Mouse (Mus musculus) layer of hippocampus, adult 2 months (tissue): Measurements from ENCODE around the gene Tkt. TPM values are rescaled to one million over a fixed set of nuclear protein-coding genes. Genes with fewer than 3 reads are reported as not detected.

ENCODE experiments used
- DNase-seq, 2 experiments: peaks; one replicate each; pipeline ENCODE4 v3.0.0; 2022; ENCODE audit warnings: low spot score in 2 of 2
- H3K27ac ChIP-seq: fragments of 200-600 bp; 2 replicates; pipeline ENCODE4 v1.8.1; 2022
- H3K4me3 ChIP-seq: fragments of 200-600 bp; 2 replicates; pipeline ENCODE4 v1.8.1; 2022; ENCODE audit warnings: mild to moderate bottlenecking
- CTCF ChIP-seq: fragments of 200-600 bp; conservative IDR thresholded peaks from 2 replicates; pipeline ENCODE4 v1.8.1; 2022; ENCODE audit warnings: antibody characterized with exemption, mild to moderate bottlenecking, moderate library complexity
- total RNA-seq, 2 experiments: library from RNA; stranded (reverse); gene quantifications; 2 replicates each; pipeline ENCODE4 v1.2.3; 2021

Gene Tkt
- total RNA-seq, 2 experiments from 2014 or later, result 162 to 164 TPM

GRCm38 (mm10) chr14:30595576-30596313 is 47.6 kb downstream of the Tkt start:
- no peak overlapping the region for H3K27ac ChIP-seq
- no peak for TF ChIP-seq CTCF
- H3K4me3 ChIP-seq, result no peak overlapping the region
- no peak for DNase-seq

- H3K4me3 ChIP-seq, result no peak overlapping the region
- TF ChIP-seq CTCF, result no peak
- DNase-seq, result no peak
- no peak overlapping the region for H3K27ac ChIP-seq
Observed at GRCm38 (mm10) chr14:30596407-30596806, 48.2 kb downstream of the Tkt start.

- DNase-seq, result no peak
- no peak for TF ChIP-seq CTCF
- no peak overlapping the region for H3K27ac ChIP-seq
- H3K4me3 ChIP-seq, result no peak overlapping the region
Observed at GRCm38 (mm10) chr14:30597142-30597541, 49.0 kb downstream of the Tkt start.

- no peak for DNase-seq
- TF ChIP-seq CTCF, result no peak
- no peak overlapping the region for H3K27ac ChIP-seq
- no peak overlapping the region for H3K4me3 ChIP-seq
Observed at GRCm38 (mm10) chr14:30606817-30607216, 58.7 kb downstream of the Tkt start.

- DNase-seq, result no peak
- H3K4me3 ChIP-seq, result no peak overlapping the region
- no peak for TF ChIP-seq CTCF
Observed at GRCm38 (mm10) chr14:30607696-30608095, 59.5 kb downstream of the Tkt start.

GRCm38 (mm10) chr14:30608176-30608575 is 60.0 kb downstream of the Tkt start:
- DNase-seq, result no peak
- TF ChIP-seq CTCF, result no peak
- no peak overlapping the region for H3K4me3 ChIP-seq
- H3K27ac ChIP-seq, result no peak overlapping the region

More at GRCm38 (mm10) chr14:30607696-30608095, 59.5 kb downstream of the Tkt start:
- no peak overlapping the region for H3K27ac ChIP-seq

GRCm38 (mm10) chr14:30609499-30609898 is 61.3 kb downstream of the Tkt start:
- TF ChIP-seq CTCF, result no peak
- DNase-seq, result no peak
- H3K4me3 ChIP-seq, result no peak overlapping the region
- no peak overlapping the region for H3K27ac ChIP-seq

GRCm38 (mm10) chr14:30610304-30610703 is 62.1 kb downstream of the Tkt start:
- no peak for DNase-seq
- TF ChIP-seq CTCF, result no peak
- Histone ChIP-seq H3K4me3 (no peak overlapping the region), H3K27ac (no peak overlapping the region)

GRCm38 (mm10) chr14:30610940-30611339 is 62.8 kb downstream of the Tkt start:
- Histone ChIP-seq H3K4me3 (no peak overlapping the region), H3K27ac (no peak overlapping the region)
- DNase-seq, result no peak
- no peak for TF ChIP-seq CTCF

GRCm38 (mm10) chr14:30612523-30612922 is 64.4 kb downstream of the Tkt start:
- TF ChIP-seq CTCF, result peak; percentile 92
- no peak overlapping the region for H3K4me3 ChIP-seq
- DNase-seq, result peak; percentile 40 to 81
- H3K27ac ChIP-seq, result no peak overlapping the region

GRCm38 (mm10) chr14:30612962-30613715 is 65.0 kb downstream of the Tkt start:
- no peak for DNase-seq
- Histone ChIP-seq H3K4me3 (no peak overlapping the region), H3K27ac (no peak overlapping the region)
- TF ChIP-seq CTCF, result no peak

- TF ChIP-seq CTCF, result no peak
- no peak for DNase-seq
- no peak overlapping the region for H3K4me3 ChIP-seq
- H3K27ac ChIP-seq, result no peak overlapping the region
Observed at GRCm38 (mm10) chr14:30616751-30617150, 68.6 kb downstream of the Tkt start.

GRCm38 (mm10) chr14:30618746-30619275 is 70.7 kb downstream of the Tkt start:
- no peak overlapping the region for H3K4me3 ChIP-seq
- no peak for TF ChIP-seq CTCF
- H3K27ac ChIP-seq, result no peak overlapping the region
- no peak for DNase-seq

- Histone ChIP-seq H3K4me3 (no peak overlapping the region), H3K27ac (no peak overlapping the region)
- DNase-seq, result no peak
- no peak for TF ChIP-seq CTCF
Observed at GRCm38 (mm10) chr14:30619982-30620578, 71.9 kb downstream of the Tkt start.
